Mouse (Mus musculus) kidney, adult 2 months (tissue): ENCODE data around the gene Marf1. TPM values are rescaled to one million over a fixed set of nuclear protein-coding genes. Genes with fewer than 3 reads are reported as not detected.

ENCODE experiments used
- DNase-seq: peaks from one replicate; pipeline ENCODE4 v3.0.0; 2021
- H3K27ac ChIP-seq: fragments of 200-500 bp; 2 replicates; pipeline ENCODE4 v1.5.1; 2012; ENCODE audit warnings: low read depth, low read length, control low read depth, inconsistent platforms; ENCODE audit not compliant: insufficient read depth
- H3K27me3 ChIP-seq: fragments of 200-500 bp; replicated peaks from 2 replicates; pipeline ENCODE4 v1.6.1; 2012; ENCODE audit warnings: mild to moderate bottlenecking, moderate library complexity, low read length, inconsistent platforms; ENCODE audit not compliant: control insufficient read depth, insufficient read depth
- H3K36me3 ChIP-seq: fragments of 200-500 bp; 2 replicates; pipeline ENCODE4 v1.6.1; 2012; ENCODE audit warnings: mild to moderate bottlenecking, moderate library complexity, low read length, inconsistent platforms; ENCODE audit not compliant: control insufficient read depth, insufficient read depth
- H3K4me1 ChIP-seq: fragments of 200-500 bp; 2 replicates; pipeline ENCODE4 v1.6.1; 2011; ENCODE audit warnings: low read length; ENCODE audit not compliant: control insufficient read depth, insufficient read depth
- H3K4me3 ChIP-seq: fragments of 200-500 bp; 2 replicates; pipeline ENCODE4 v1.5.1; 2011; ENCODE audit warnings: mild to moderate bottlenecking, low read depth, low read length, control low read depth; ENCODE audit not compliant: insufficient read depth
- CTCF ChIP-seq: fragments of 200-500 bp; conservative IDR thresholded peaks from 2 replicates; pipeline ENCODE4 v1.5.1; 2011; ENCODE audit warnings: low read depth, mild to moderate bottlenecking, control low read depth, low read length, moderate library complexity, mixed read lengths; ENCODE audit not compliant: insufficient read depth, insufficient read length
- POLR2A ChIP-seq: fragments of 200-500 bp; IDR thresholded peaks from one replicate; pipeline ENCODE4 v1.6.1; 2011; ENCODE audit warnings: low read depth, low read length, control low read depth
- WGBS: fragments of 180-500 bp; shearing (Covaris S2); methylation state at CpG from one replicate; pipeline ENCODE4 v1.1.7; 2018; 5-methylcytosine and 5-hydroxymethylcytosine counted together
- polyA plus RNA-seq: library from polyadenylated mRNA; depleted of rRNA; stranded (reverse); fragments of >200 nt; gene quantifications from 2 replicates; pipeline ENCODE4 v1.2.3, GENCODE M21; 2012

Marf1 gene
- polyA plus RNA-seq, 1 experiment: 11.3 TPM

GRCm38 (mm10) chr16:14135014-14135413 lies 28.1 kb downstream of the Marf1 start:
- Histone ChIP-seq H3K27ac (no peak overlapping the region), H3K27me3 (no peaks in the 10 kb centered on the region), H3K4me1 (no peaks in the 10 kb centered on the region), H3K4me3 (no peak overlapping the region), H3K36me3 (peaks cover 3% of the 10 kb centered on the region)
- DNase-seq: peak; percentile 12
- WGBS: 87% methylated on average over 2 of the region's 2 CpGs
- TF ChIP-seq POLR2A: no peak
- no peak for TF ChIP-seq CTCF

GRCm38 (mm10) chr16:14131838-14132237 lies 31.3 kb downstream of the Marf1 start:
- Histone ChIP-seq H3K27me3 (no peaks in the 10 kb centered on the region), H3K4me1 (no peaks in the 10 kb centered on the region), H3K27ac (no peak overlapping the region), H3K4me3 (no peak overlapping the region), H3K36me3 (peaks cover 5% of the 10 kb centered on the region)
- TF ChIP-seq CTCF (no peak), POLR2A (no peak)
- DNase-seq: no peak
- WGBS: 78% methylated on average over 5 of the region's 5 CpGs

GRCm38 (mm10) chr16:14131376-14131775 lies 31.8 kb downstream of the Marf1 start:
- H3K27ac ChIP-seq: peak overlapping the region; percentile 24; the same call in 1 of the 2 replicates
- peak; percentile 36 for DNase-seq
- peaks cover 5% of the 10 kb centered on the region for H3K36me3 ChIP-seq
- peak; percentile 31; the same call in 1 of the 2 replicates for TF ChIP-seq CTCF
- TF ChIP-seq POLR2A: no peak
- H3K4me1 ChIP-seq: no peaks in the 10 kb centered on the region
- no peak overlapping the region for H3K4me3 ChIP-seq
- H3K27me3 ChIP-seq: no peaks in the 10 kb centered on the region
- WGBS: 71% methylated on average over 3 of the region's 3 CpGs

- Histone ChIP-seq H3K27me3 (no peaks in the 10 kb centered on the region), H3K36me3 (peaks cover 6% of the 10 kb centered on the region), H3K4me3 (no peak overlapping the region), H3K4me1 (no peaks in the 10 kb centered on the region), H3K27ac (peak overlapping the region; percentile 24; the same call in 1 of the 2 replicates)
- TF ChIP-seq CTCF (no peak), POLR2A (no peak)
- DNase-seq: peak; percentile 65
- 61% methylated on average over 7 of the region's 7 CpGs for WGBS
These were observed 32.4 kb downstream of the Marf1 start for GRCm38 (mm10) chr16:14130796-14131195.

- Histone ChIP-seq H3K27me3 (no peaks in the 10 kb centered on the region), H3K4me1 (no peaks in the 10 kb centered on the region), H3K36me3 (peaks cover 12% of the 10 kb centered on the region), H3K27ac (no peak overlapping the region), H3K4me3 (no peak overlapping the region)
- no peak for DNase-seq
- TF ChIP-seq CTCF (no peak), POLR2A (no peak)
These were observed 34.2 kb downstream of the Marf1 start for GRCm38 (mm10) chr16:14128977-14129376.

GRCm38 (mm10) chr16:14125253-14125652 lies 37.9 kb downstream of the Marf1 start:
- H3K4me1 ChIP-seq: no peaks in the 10 kb centered on the region
- TF ChIP-seq POLR2A (no peak), CTCF (no peak)
- peaks cover 12% of the 10 kb centered on the region for H3K36me3 ChIP-seq
- WGBS: 84% methylated on average over 1 of the region's 1 CpGs
- H3K27me3 ChIP-seq: no peaks in the 10 kb centered on the region
- no peak for DNase-seq
- H3K4me3 ChIP-seq: no peak overlapping the region
- no peak overlapping the region for H3K27ac ChIP-seq

- H3K4me3 ChIP-seq: no peak overlapping the region
- peaks cover 12% of the 10 kb centered on the region for H3K36me3 ChIP-seq
- H3K27me3 ChIP-seq: no peaks in the 10 kb centered on the region
- no peaks in the 10 kb centered on the region for H3K4me1 ChIP-seq
- WGBS: 95% methylated on average over 7 of the region's 7 CpGs
- TF ChIP-seq POLR2A (no peak), CTCF (no peak)
- no peak for DNase-seq
- no peak overlapping the region for H3K27ac ChIP-seq
These were observed 38.4 kb downstream of the Marf1 start for GRCm38 (mm10) chr16:14124709-14125108.
